Mouse (Mus musculus) retina, embryonic 14.5 days (tissue): ENCODE data around the gene Rnf8.

ENCODE experiments used
- DNase-seq: peaks from one replicate; pipeline ENCODE4 v3.0.0-alpha.2; 2015; ENCODE audit warnings: low spot score

Gene Rnf8

GRCm38 (mm10) chr17:29680921-29681320 is 66.3 kb downstream of the Rnf8 start:
- no peak for DNase-seq

- DNase-seq, result no peak
These were observed 67.1 kb downstream of the Rnf8 start for GRCm38 (mm10) chr17:29681669-29682068.

GRCm38 (mm10) chr17:29682261-29682660 is 67.7 kb downstream of the Rnf8 start:
- DNase-seq, result peak; percentile 55

GRCm38 (mm10) chr17:29683127-29683526 is 68.5 kb downstream of the Rnf8 start:
- DNase-seq, result no peak

- no peak for DNase-seq
These were observed 69.7 kb downstream of the Rnf8 start for GRCm38 (mm10) chr17:29684275-29684674.

- no peak for DNase-seq
These were observed 72.2 kb downstream of the Rnf8 start for GRCm38 (mm10) chr17:29686771-29687170.

GRCm38 (mm10) chr17:29687373-29687772 is 72.8 kb downstream of the Rnf8 start:
- DNase-seq, result no peak

DNA sequence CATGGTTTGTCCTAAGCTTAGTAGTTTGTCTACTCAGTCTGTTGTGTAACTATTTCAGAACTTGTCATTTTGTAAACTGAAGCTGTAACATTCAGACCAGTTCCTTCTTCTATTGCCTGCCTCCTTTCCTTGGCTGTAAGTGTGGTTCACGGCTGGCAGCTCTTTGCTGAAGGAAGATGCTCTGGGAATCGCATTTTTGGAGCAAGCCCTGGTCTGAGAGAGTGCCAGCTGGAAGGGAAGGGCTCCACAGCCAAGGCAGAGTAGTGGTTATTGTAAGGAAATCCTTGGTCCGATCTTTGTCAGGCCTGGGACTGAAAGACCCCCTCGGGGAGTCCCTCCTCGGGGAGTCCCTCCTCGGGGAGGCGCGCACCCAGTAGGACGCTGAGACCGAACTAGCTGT is 74.0 kb downstream of the Rnf8 start:
- DNase-seq, result no peak

DNA sequence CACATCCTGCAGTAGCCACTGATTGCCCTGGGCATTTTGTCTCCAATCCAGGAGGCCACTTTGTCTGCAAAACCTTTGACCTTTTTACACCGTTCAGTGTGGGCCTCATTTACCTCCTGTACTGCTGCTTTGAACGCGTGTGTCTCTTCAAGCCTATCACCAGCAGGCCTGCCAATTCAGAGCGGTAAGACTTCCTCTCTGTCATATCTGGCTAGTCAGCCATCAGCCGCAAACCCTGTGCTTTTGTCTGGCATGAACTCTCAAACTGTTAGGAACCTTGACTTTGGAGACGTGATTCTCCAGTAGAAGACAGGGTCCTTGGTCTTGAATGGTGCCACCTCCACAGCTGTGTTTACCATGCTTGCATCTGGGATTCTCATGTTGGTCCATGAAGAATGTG is 75.7 kb downstream of the Rnf8 start:
- no peak for DNase-seq

GRCm38 (mm10) chr17:29692827-29693226 is 78.2 kb downstream of the Rnf8 start:
- no peak for DNase-seq

DNA sequence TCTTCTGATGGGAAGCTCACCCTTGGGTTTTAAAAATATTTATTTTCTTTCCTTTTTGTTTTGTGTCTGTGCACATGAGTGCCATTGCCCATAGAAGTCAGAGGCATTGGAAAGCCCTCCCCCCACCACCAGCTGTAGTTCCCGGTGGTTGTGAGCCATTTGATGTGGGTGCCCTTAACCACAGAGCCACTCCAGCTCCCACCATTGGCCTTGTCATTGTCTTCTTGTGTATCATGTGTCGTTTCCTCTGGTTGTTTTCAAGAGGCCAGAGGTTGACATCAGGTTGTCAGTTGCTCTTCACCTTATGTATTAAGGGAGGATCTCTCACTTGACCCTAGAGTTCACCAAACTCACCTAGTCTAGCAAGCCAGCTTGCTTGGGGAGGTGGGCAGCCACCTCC is 79.0 kb downstream of the Rnf8 start:
- no peak for DNase-seq

DNA sequence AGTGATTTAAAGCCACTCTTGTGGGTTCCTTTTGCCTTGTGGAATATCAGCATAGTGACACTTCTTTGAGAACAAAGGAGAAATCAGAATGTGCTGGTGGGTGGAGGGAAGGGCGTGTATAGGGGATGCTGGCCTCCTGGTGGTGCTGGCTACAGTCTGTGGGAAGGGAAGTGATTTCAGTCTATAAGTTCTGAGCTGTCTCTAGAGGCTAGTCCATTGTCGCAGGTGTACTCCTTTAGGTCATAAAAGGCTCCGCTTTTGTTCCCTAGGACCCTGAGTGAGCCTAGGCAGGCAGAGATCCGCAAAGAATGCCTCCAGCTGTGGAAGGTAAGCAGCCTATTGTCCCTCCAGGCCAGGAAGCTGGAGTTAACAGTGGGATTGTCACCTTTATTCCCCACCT is 79.9 kb downstream of the Rnf8 start:
- DNase-seq, result no peak
